Mouse (Mus musculus): ENCODE measurements around the gene Ireb2. TPM values are rescaled to one million over a fixed set of nuclear protein-coding genes. Genes with fewer than 3 reads are reported as not detected.
"Not testable (repeated sequence)": the region's sequence is repeated elsewhere in the genome, so short reads cannot be mapped to it uniquely, and the experiment has no call there.

Gene Ireb2
- polyA plus RNA-seq, 2 experiments: 38.0 to 39.9 TPM

DNA sequence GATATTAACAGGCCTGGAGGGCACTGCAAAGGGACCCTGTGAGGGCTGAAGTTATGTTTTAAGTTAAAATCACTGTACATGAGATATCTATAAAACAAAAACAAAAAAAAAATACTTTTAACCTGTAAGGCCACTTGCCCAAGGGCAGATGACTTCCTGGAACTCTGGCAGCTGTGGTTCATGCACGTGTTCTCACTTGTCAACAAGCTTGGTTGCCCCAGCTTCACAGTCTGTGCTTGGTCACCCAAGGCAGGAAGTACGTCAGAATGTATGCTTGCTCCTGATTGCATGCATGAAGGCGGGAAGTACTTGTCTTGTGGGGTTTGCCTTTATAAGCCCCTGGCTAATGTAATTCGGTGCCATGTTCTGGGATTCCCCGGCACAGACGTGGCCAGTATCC, 19.7 kb upstream of the Ireb2 start:
- Histone ChIP-seq H3K36me3 (ENCODE audit: control insufficient read depth, insufficient read depth, low read length) (no peaks in the 10 kb centered on the region), H3K4me1 (ENCODE audit: control insufficient read depth, insufficient read depth, low read length) (0 out of 2 replicates have a peak, but pooled peaks cover 3% of the 10 kb centered on the region), H3K4me2 (replicated peaks; ENCODE audit: low read depth, low read length, severe bottlenecking) (no peak overlapping the region), H3K27ac (replicated peaks; ENCODE audit: low read depth, low read length) (no peak overlapping the region), H3K4me3 (replicated peaks; ENCODE audit: low read length) (no peak overlapping the region), H3K27me3 (ENCODE audit: control insufficient read depth, insufficient read depth, low read length) (no peaks in the 10 kb centered on the region), H3K9me3 (ENCODE audit: control insufficient read depth, low read length) (no peaks in the 10 kb centered on the region), H3K9ac (ENCODE audit: low read depth, low read length, severe bottlenecking) (no peak overlapping the region)
- ATAC-seq (ENCODE audit: low FRiP score, low read depth): no peak
- no peak for DNase-seq (ENCODE audit: low spot score)
- 57% methylated on average over 6 of the region's 6 CpGs for WGBS
- TF ChIP-seq POLR2A (IDR thresholded peaks at IDR 0.05; ENCODE audit: borderline replicate concordance, extremely low read depth, insufficient read depth, insufficient read length): no peak

- Histone ChIP-seq H3K9me3 (ENCODE audit: control insufficient read depth, low read length) (no peaks in the 10 kb centered on the region), H3K9ac (ENCODE audit: low read depth, low read length, severe bottlenecking) (no peak overlapping the region), H3K36me3 (ENCODE audit: control insufficient read depth, insufficient read depth, low read length) (no peaks in the 10 kb centered on the region), H3K4me2 (replicated peaks; ENCODE audit: low read depth, low read length, severe bottlenecking) (no peak overlapping the region), H3K4me1 (ENCODE audit: control insufficient read depth, insufficient read depth, low read length) (0 out of 2 replicates have a peak, but pooled peaks cover 3% of the 10 kb centered on the region), H3K4me3 (replicated peaks; ENCODE audit: low read length) (no peak overlapping the region), H3K27me3 (ENCODE audit: control insufficient read depth, insufficient read depth, low read length) (no peaks in the 10 kb centered on the region), H3K27ac (replicated peaks; ENCODE audit: low read depth, low read length) (no peak overlapping the region)
- TF ChIP-seq POLR2A (IDR thresholded peaks at IDR 0.05; ENCODE audit: borderline replicate concordance, extremely low read depth, insufficient read depth, insufficient read length): no peak
- 57% methylated on average over 3 of the region's 3 CpGs for WGBS
- no peak for ATAC-seq (ENCODE audit: low FRiP score, low read depth)
- DNase-seq (ENCODE audit: low spot score): no peak
Observed at GRCm38 (mm10) chr9:54844556-54845176, 18.9 kb upstream of the Ireb2 start.

DNA sequence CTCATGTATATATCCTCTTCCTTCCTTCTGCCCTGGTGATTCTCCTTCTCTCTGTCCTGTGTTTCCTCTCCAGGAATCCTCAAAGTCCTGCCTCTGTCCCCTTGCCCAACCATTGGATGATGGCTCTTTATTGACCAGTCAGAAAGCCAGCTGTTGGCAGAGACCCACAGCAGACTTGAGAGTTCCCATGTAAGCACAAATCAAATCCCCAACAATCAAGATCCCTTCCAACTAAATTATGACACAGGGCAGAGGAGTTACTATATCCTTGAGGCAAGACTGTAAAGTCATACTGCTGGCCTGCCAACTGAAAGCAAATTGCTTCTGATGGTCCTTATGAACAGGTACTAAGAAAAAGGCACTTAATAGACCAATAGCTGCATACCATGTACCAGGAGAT, 15.4 kb upstream of the Ireb2 start:
- H3K36me3 ChIP-seq (ENCODE audit: control insufficient read depth, insufficient read depth, low read length): no peaks in the 10 kb centered on the region
- H3K27ac ChIP-seq (replicated peaks; ENCODE audit: low read depth, low read length): no peak overlapping the region
- no peaks in the 10 kb centered on the region for H3K9me3 ChIP-seq (ENCODE audit: control insufficient read depth, low read length)
- ATAC-seq (ENCODE audit: low FRiP score, low read depth) (no peak), DNase-seq (ENCODE audit: low spot score) (no peak)
- H3K4me3 ChIP-seq (replicated peaks; ENCODE audit: low read length): no peak overlapping the region
- TF ChIP-seq POLR2A (IDR thresholded peaks at IDR 0.05; ENCODE audit: borderline replicate concordance, extremely low read depth, insufficient read depth, insufficient read length): no peak
- H3K9ac ChIP-seq (ENCODE audit: low read depth, low read length, severe bottlenecking): no peak overlapping the region
- H3K4me2 ChIP-seq (replicated peaks; ENCODE audit: low read depth, low read length, severe bottlenecking): no peak overlapping the region
- H3K27me3 ChIP-seq (ENCODE audit: control insufficient read depth, insufficient read depth, low read length): no peaks in the 10 kb centered on the region
- H3K4me1 ChIP-seq (ENCODE audit: control insufficient read depth, insufficient read depth, low read length): 0 out of 2 replicates have a peak, but pooled peaks cover 3% of the 10 kb centered on the region

DNA sequence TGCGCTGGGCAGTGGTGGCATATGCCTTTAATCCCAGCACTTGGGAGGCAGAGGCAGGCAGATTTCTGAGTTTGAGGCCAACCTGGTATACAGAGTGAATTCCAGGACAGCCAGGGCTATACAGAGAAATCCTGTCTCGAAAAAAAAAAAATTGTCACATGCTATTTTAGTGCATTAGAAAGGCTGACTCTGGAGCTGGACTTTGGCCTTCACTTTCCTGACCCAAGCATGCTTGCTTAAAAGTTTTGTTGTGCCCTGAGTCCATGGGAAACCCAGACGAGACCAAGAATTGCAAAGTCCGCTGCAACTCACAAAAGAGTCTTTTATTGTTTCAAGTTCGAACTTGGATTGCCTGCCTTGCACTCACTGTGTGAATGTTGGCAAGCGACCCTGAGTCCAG, 10.6 kb upstream of the Ireb2 start:
- H3K9ac ChIP-seq (ENCODE audit: low read depth, low read length, severe bottlenecking); ATAC-seq (ENCODE audit: low FRiP score, low read depth); H3K4me3 ChIP-seq (replicated peaks; ENCODE audit: low read length); H3K27me3 ChIP-seq (ENCODE audit: control insufficient read depth, insufficient read depth, low read length); H3K4me1 ChIP-seq (ENCODE audit: control insufficient read depth, insufficient read depth, low read length); H3K27ac ChIP-seq (replicated peaks; ENCODE audit: low read depth, low read length); H3K9me3 ChIP-seq (ENCODE audit: control insufficient read depth, low read length); DNase-seq (ENCODE audit: low spot score); H3K36me3 ChIP-seq (ENCODE audit: control insufficient read depth, insufficient read depth, low read length); H3K4me2 ChIP-seq (replicated peaks; ENCODE audit: low read depth, low read length, severe bottlenecking): not testable (repeated sequence)
- WGBS: 48% methylated on average over 6 of the region's 6 CpGs

DNA sequence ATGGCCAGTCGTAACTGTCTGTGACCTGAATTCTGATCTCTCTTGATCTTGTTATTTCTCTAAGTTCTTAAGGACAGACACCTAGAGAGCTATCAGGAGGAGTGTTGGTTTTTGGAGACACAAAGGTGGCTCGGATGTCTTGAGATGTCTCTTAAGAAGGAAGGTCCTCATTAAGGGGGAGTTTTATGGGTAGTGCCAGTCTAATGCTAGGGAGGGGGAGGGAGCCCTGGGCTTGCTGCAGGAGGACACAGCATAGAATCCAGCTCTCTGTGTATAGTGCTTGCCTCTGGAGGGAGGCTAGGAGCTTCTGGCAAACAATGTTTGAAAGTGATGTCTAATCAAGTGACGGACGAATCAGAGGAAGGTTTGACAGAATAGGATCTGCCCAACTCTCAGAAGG, 10.0 kb upstream of the Ireb2 start:
- no peak overlapping the region for H3K9ac ChIP-seq (ENCODE audit: low read depth, low read length, severe bottlenecking)
- TF ChIP-seq POLR2A (IDR thresholded peaks at IDR 0.05; ENCODE audit: borderline replicate concordance, extremely low read depth, insufficient read depth, insufficient read length): no peak
- no peak overlapping the region for H3K27ac ChIP-seq (replicated peaks; ENCODE audit: low read depth, low read length)
- no peak overlapping the region for H3K4me2 ChIP-seq (replicated peaks; ENCODE audit: low read depth, low read length, severe bottlenecking)
- 27% methylated on average over 4 of the region's 4 CpGs for WGBS
- H3K36me3 ChIP-seq (ENCODE audit: control insufficient read depth, insufficient read depth, low read length): no peaks in the 10 kb centered on the region
- H3K27me3 ChIP-seq (ENCODE audit: control insufficient read depth, insufficient read depth, low read length): no peaks in the 10 kb centered on the region
- DNase-seq (ENCODE audit: low spot score): no peak
- ATAC-seq (ENCODE audit: low FRiP score, low read depth): no peak
- H3K9me3 ChIP-seq (ENCODE audit: control insufficient read depth, low read length): no peaks in the 10 kb centered on the region
- no peak overlapping the region for H3K4me3 ChIP-seq (replicated peaks; ENCODE audit: low read length)
- H3K4me1 ChIP-seq (ENCODE audit: control insufficient read depth, insufficient read depth, low read length): no peaks in the 10 kb centered on the region

DNA sequence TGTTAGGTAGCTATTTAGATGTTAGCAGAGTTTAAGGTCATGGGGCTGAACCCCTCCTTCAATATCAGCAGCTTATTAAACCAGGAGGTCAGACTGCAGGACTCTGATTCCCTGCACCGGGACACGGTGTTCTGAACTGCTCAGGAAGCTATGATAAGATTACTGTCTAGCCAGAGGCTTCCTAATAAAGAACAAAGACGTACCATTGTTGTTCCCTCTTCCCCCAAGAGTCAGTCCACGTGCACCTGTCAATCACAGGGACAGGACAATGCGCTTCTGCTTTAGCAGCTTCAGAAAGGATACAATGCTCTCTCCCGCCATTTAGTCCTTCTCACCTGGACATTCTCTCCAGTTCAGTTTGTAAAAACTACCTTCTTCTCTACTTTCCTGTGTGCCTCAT, 8.0 kb upstream of the Ireb2 start:
- no peak for TF ChIP-seq POLR2A (IDR thresholded peaks at IDR 0.05; ENCODE audit: borderline replicate concordance, extremely low read depth, insufficient read depth, insufficient read length)
- DNase-seq (ENCODE audit: low spot score) (no peak), ATAC-seq (ENCODE audit: low FRiP score, low read depth) (no peak)
- Histone ChIP-seq H3K27me3 (ENCODE audit: control insufficient read depth, insufficient read depth, low read length) (no peaks in the 10 kb centered on the region), H3K4me1 (ENCODE audit: control insufficient read depth, insufficient read depth, low read length) (no peaks in the 10 kb centered on the region), H3K9me3 (ENCODE audit: control insufficient read depth, low read length) (no peaks in the 10 kb centered on the region), H3K4me3 (replicated peaks; ENCODE audit: low read length) (no peak overlapping the region), H3K9ac (ENCODE audit: low read depth, low read length, severe bottlenecking) (no peak overlapping the region), H3K36me3 (ENCODE audit: control insufficient read depth, insufficient read depth, low read length) (no peaks in the 10 kb centered on the region), H3K4me2 (replicated peaks; ENCODE audit: low read depth, low read length, severe bottlenecking) (no peak overlapping the region), H3K27ac (replicated peaks; ENCODE audit: low read depth, low read length) (no peak overlapping the region)
- WGBS: 67% methylated on average over 6 of the region's 6 CpGs

All from limb, embryonic 14.5 days (tissue).